Mouse (Mus musculus) layer of hippocampus, adult 6 months (tissue): ENCODE data around the gene Prm2. TPM values are rescaled to one million over a fixed set of nuclear protein-coding genes. Genes with fewer than 3 reads are reported as not detected.

Source experiments
- long read RNA-seq, 2 experiments: library from polyadenylated mRNA; unstranded; transcript quantifications; one replicate each; pipeline ENCODE4 v2.0.0; 2019 to 2020
- polyA plus RNA-seq: library from polyadenylated mRNA; unstranded; fragments of <200 nt; fragmentation: Nextera tagmentation; gene quantifications from 2 replicates; pipeline ENCODE4 v1.2.3, GENCODE M21; 2021

Gene Prm2
- not detected in 2 replicates for polyA plus RNA-seq
- long read RNA-seq, experiment 1, result 0 reads
- long read RNA-seq, experiment 2, result 0 reads

DNA sequence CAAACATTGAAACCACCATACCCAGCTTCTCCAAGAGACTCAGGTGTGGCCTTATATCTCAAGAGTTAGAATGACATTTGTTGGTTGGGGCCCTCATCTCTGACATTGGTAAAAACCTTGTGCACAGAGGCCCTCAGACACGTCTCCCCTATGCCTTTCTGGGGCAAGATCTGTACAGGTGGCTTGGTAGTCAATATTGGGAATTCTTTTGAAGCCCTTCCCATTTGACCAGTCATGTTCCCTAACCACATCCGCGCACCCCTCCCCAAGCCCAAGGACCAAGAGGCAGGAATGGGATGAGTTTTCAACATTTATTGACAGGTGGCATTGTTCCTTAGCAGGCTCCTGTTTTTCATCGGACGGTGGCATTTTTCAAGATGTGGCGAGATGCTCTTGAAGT, at the start of gene Prm2:
Gene Prm2 (minus strand): TSS at position 101 of the 400 bp plus-strand sequence.

GRCm38 (mm10) chr16:10834911-10835587, 39.1 kb upstream of the Prm2 start, which contains the start of gene Rmi2:
Gene Rmi2 (plus strand): TSS chr16:10835059.

DNA sequence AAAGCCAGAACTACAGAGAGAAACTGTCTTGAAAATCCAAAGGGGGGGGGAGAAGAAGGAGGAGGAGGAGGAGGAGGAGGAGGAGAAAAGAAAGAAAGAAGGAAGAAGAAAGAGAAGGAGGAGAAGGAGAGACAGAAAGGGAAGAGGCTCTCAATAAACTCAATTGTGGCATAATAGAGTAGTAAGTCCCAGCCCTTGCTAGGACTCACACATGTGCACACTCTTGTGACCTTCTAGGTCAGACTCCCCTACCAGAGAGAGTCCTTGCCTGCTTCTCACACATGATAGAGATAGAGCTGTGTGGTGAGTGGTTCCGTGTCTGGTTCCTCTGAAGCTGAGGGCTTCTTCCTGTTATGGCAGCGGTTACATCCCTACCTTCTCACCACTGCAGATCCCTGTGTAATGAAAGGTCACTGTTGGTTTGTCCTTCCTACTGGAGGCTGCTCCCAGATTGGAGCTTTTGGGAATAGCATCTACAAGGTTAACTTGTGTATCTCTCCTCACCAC, 17.0 kb upstream of the Prm2 start, which contains the start of gene Gm11172:
Gene Gm11172 (plus strand): TSS at position 51 of the 507 bp plus-strand sequence.

GRCm38 (mm10) chr16:10805789-10806527, 10.0 kb upstream of the Prm2 start, which contains the start of gene Prm1:
Gene Prm1 (minus strand): TSS chr16:10805839.

DNA sequence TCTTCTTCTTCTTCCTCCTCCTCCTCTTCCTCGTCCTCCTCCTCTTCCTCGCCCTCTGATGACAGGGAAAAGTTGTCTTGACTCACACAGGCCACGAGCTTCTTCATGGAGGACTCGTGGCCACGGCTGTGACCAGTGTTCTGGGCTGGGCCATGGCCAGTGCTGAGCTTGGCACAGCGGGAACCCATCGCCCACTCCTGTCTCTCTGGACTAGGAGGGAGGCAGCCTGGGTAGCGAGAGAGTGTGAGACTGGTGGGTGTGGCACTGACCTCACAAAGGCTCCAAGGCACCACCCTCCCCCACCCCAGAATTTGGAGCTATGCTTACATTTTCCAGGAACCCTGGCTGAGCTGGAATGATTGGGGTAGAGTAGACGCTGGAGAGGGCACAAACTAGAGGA, 5.2 kb downstream of the Prm2 start, which contains the start of gene Prm3:
Gene Prm3 (minus strand): TSS at position 213 of the 400 bp plus-strand sequence.

DNA sequence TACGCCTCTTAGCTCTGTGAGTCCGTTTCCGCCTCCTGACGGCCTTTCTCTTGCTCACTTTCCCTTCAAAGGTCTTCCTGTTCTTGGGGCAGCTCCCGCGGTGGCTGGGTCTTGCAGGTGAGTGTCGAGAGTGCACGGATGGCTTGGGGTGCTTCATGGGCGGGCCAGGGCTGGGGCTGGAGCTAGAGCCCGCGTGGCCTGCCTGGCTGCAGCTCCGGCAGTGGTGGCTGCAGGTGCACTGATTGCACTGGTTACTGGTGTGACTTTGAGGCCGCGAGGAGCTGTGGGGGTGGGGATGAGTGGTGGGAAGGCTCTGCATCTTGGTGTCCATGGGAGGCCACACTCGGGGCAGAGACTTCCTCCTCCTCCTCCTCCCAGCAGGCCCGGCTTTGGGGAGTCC, 7.7 kb downstream of the Prm2 start, which contains the start of gene Tnp2:
Gene Tnp2 (minus strand): TSS at position 390 of the 400 bp plus-strand sequence.

DNA sequence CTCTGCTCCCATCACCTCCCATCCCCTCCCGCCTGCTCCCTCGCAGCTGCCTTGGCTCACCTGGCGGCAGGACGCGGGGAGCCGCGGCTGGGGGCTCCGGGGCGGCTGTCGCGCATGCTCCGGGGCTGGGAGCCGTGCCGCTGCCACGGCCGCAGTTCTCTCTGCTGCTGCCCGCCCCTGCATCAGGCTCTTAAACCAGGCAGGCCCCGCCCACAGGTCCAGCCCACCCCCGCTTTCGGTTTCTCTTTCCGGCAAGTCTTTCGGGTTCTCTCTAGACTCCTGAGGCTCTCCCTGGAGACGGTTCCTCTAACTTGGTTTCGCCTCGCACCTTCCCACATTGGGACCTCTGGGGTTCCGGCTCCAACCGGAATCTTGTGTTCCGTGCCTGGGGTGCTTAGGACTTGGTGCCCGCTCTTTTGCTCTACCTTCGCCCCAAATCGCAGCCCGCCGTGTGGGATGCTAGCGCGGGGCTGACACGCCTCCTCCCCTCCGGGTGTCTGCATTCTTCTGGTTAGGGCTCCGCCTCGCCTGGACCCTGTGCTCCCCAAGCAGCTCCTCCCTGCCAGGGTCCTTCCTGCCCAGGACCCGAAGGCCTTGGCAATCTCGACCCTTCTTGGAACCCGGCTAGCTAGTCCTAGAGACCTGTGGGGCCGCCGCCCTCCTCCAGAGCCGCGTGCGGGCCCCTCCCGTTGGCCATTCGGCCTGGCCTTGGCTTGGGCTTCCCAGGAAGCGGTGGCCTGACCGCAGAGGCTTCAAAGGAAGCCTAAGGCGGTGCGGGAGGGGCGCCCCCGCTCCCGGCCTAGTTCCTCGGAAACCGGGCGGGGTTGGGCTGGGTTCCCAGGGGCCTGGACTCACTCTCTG, 10.3 kb downstream of the Prm2 start, which contains the start of gene Socs1:
Gene Socs1 (minus strand): TSS at position 166 of the 861 bp plus-strand sequence.

Other genes with a start within 250 kb of the Prm2 start
- 0.58 and 0.74 TPM in 2 replicates for gene Socs1, start 10.6 kb downstream of the Prm2 start, polyA plus RNA-seq
- not detected in 2 replicates for gene Tnp2, start 7.5 kb downstream of the Prm2 start, polyA plus RNA-seq
- gene Prm3, start 5.2 kb downstream of the Prm2 start, polyA plus RNA-seq, result not detected in 2 replicates
- gene Prm1, start 9.7 kb upstream of the Prm2 start, polyA plus RNA-seq, result not detected in 2 replicates
- not detected in 2 replicates for gene Gm11172, start 16.8 kb upstream of the Prm2 start, polyA plus RNA-seq
- 0.06 and 0.08 TPM in 2 replicates for gene Rmi2, start 38.9 kb upstream of the Prm2 start, polyA plus RNA-seq